Mouse (Mus musculus) neural tube, embryonic 11.5 days (tissue): ENCODE results near the gene Slc12a1. TPM values are rescaled to one million over a fixed set of nuclear protein-coding genes. Genes with fewer than 3 reads are reported as not detected.

Source experiments
- ATAC-seq: fragments of 200-750 bp; cut with Nextera tagmentation; 2 replicates; pipeline ENCODE4 v1.8.0; 2017; ENCODE audit warnings: moderate number of reproducible peaks, mild to moderate bottlenecking, moderate TSS enrichment, moderate library complexity; ENCODE audit not compliant: insufficient read depth, low FRiP score, low TSS enrichment
- DNase-seq: peaks from one replicate; pipeline ENCODE4 v3.0.0-alpha.2; 2015; ENCODE audit warnings: low spot score
- H3K27ac ChIP-seq: fragments of 300-500 bp; sonication (generic); 2 replicates; pipeline ENCODE4 v1.5.1; 2014; ENCODE audit warnings: low read depth, mild to moderate bottlenecking, low read length
- H3K27me3 ChIP-seq: fragments of 300-500 bp; sonication (generic); 2 replicates; pipeline ENCODE4 v1.6.1; 2014; ENCODE audit warnings: mild to moderate bottlenecking, low read length, mixed read lengths; ENCODE audit not compliant: control insufficient read depth, insufficient read depth
- H3K36me3 ChIP-seq: fragments of 300-500 bp; sonication (generic); 2 replicates; pipeline ENCODE4 v1.6.1; 2014; ENCODE audit warnings: mild to moderate bottlenecking, low read length, moderate library complexity, mixed read lengths; ENCODE audit not compliant: control insufficient read depth, insufficient read depth
- H3K4me1 ChIP-seq: fragments of 300-500 bp; sonication (generic); 2 replicates; pipeline ENCODE4 v1.6.1; 2014; ENCODE audit warnings: low read length, mixed read lengths; ENCODE audit not compliant: control insufficient read depth, insufficient read depth
- H3K4me2 ChIP-seq: fragments of 300-500 bp; sonication (generic); 2 replicates; pipeline ENCODE4 v1.6.1; 2014; ENCODE audit warnings: low read depth, mild to moderate bottlenecking, moderate library complexity
- H3K4me3 ChIP-seq: fragments of 300-500 bp; sonication (generic); 2 replicates; pipeline ENCODE4 v1.5.1; 2014; ENCODE audit warnings: low read depth, low read length
- H3K9ac ChIP-seq: fragments of 300-500 bp; sonication (generic); 2 replicates; pipeline ENCODE4 v1.6.1; 2014; ENCODE audit warnings: mild to moderate bottlenecking, low read length
- H3K9me3 ChIP-seq: fragments of 300-500 bp; sonication (generic); 2 replicates; pipeline ENCODE4 v1.6.1; 2016; ENCODE audit warnings: low read length; ENCODE audit not compliant: control insufficient read depth
- WGBS: fragments of 180-500 bp; shearing (Covaris S2); extraction: QIAGEN DNeasy Blood & Tissue Kit; methylation state at CpG from one replicate; pipeline ENCODE4 v1.1.7; 2014; 5-methylcytosine and 5-hydroxymethylcytosine counted together
- polyA plus RNA-seq: library from polyadenylated mRNA; unstranded; fragments of >200 nt; fragmentation: Nextera tagmentation; extraction: Ambion mirVana; gene quantifications from 2 replicates; pipeline ENCODE4 v1.2.1, GENCODE M21; 2014

Gene Slc12a1
- polyA plus RNA-seq, 1 experiment from 2014 or later, result 0.07 TPM

DNA sequence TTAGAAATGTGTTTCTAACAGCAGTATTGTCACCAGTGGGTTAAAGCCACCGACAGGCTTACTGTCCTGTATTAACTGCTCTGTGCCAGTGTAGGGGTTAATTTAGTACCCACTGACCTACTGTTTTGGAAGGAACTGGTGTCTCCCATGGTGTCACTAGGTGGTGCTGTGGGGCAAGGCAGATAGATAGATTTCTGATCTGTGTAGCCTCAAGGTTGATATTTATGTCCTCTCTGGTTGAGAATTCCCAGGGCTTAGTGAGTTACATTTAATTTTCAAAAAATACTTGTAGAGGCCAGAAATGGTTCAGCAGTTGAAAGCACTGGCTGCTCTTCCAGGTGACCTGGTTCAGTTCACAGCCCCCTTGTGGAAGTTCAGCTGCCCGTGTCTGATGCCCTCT, 100.0 kb downstream of the Slc12a1 start:
- WGBS, result 63% methylated on average over 2 of the region's 2 CpGs
- H3K4me3 ChIP-seq, result no peak overlapping the region
- no peak overlapping the region for H3K9ac ChIP-seq
- peaks cover 8% of the 10 kb centered on the region; the same call in 1 of the 2 replicates for H3K4me1 ChIP-seq
- H3K27me3 ChIP-seq, result no peaks in the 10 kb centered on the region
- no peak overlapping the region for H3K27ac ChIP-seq
- DNase-seq (peak; percentile 53), ATAC-seq (no peak)
- peaks cover 10% of the 10 kb centered on the region for H3K36me3 ChIP-seq
- no peak overlapping the region for H3K4me2 ChIP-seq
- no peaks in the 10 kb centered on the region for H3K9me3 ChIP-seq

DNA sequence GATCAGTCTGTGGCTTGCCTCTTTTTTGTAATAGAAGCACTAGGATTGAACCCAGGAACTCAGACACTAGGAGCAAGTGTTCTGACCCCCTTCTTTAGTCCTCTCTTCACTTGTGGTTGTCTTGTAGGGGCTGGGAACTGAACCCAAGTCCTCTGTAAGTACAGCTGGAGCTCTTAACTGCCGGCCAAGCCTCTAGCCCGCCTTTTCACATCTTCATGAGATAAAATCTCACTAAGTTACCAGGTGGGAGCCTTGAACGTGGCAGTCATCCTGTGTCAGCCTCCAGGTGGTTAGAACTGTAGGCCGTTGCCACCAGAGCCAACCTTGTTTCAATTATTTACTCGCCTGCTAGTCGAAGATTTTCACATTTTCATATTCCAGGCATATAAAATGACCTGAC, 101.4 kb downstream of the Slc12a1 start:
- DNase-seq, result no peak
- H3K9ac ChIP-seq, result no peak overlapping the region
- H3K27me3 ChIP-seq, result no peaks in the 10 kb centered on the region
- H3K4me2 ChIP-seq, result no peak overlapping the region
- no peaks in the 10 kb centered on the region for H3K9me3 ChIP-seq
- no peak overlapping the region for H3K4me3 ChIP-seq
- peaks cover 15% of the 10 kb centered on the region for H3K36me3 ChIP-seq
- 95% methylated on average over 6 of the region's 6 CpGs for WGBS
- no peak for ATAC-seq
- H3K27ac ChIP-seq, result no peak overlapping the region
- H3K4me1 ChIP-seq, result peaks cover 4% of the 10 kb centered on the region; the same call in 1 of the 2 replicates

DNA sequence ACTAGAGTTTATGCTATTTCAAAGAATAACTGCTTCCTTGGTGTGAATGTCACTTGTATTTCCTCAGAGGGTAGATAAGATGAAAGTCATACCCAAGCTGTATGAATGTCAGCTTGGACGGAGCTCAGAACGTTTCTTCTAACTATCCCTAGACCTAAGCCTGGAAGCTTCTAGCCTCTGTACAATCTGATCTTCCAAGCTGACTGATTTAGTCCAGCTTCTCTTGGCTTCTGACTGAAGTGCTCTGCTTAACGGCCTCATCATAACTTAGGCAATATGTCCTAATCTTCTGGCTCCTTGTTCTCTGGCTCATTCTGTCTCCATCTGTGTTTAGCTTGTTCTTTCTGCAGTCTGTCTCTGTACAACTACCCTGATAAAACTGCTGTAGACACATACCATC, 102.3 kb downstream of the Slc12a1 start:
- H3K36me3 ChIP-seq, result peaks cover 15% of the 10 kb centered on the region
- ATAC-seq, result no peak
- no peak overlapping the region for H3K27ac ChIP-seq

DNA sequence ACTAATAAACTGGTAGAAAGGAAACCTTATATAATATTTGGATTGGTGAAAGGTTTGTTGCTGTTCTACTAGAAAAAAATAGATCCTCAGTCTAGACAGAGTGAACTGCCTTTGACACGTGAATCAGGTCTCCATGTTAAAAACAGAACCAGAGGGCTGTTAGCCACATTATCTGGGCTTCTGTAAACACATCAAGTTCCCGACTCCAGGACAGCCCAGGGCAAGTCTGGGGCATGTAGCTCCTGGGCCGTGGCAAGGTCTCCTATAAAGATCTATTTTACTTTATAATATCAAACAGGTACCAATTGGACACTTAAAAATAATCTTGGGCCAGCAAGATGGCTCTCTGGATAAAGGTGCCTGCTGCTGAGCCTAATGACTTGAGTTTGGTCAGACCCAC, 103.6 kb downstream of the Slc12a1 start:
- Histone ChIP-seq H3K36me3 (peaks cover 13% of the 10 kb centered on the region), H3K4me3 (no peak overlapping the region), H3K9ac (no peak overlapping the region), H3K9me3 (no peaks in the 10 kb centered on the region), H3K4me2 (no peak overlapping the region), H3K27ac (no peak overlapping the region), H3K27me3 (no peaks in the 10 kb centered on the region), H3K4me1 (no peaks in the 10 kb centered on the region)
- DNase-seq (no peak), ATAC-seq (no peak)
- WGBS, result 78% methylated on average over 3 of the region's 3 CpGs

More for the DNA sequence above, 102.3 kb downstream of the Slc12a1 start:
- Histone ChIP-seq H3K9ac (no peak overlapping the region), H3K27me3 (no peaks in the 10 kb centered on the region), H3K4me2 (no peak overlapping the region), H3K4me1 (no peaks in the 10 kb centered on the region), H3K4me3 (no peak overlapping the region), H3K9me3 (no peaks in the 10 kb centered on the region)
- 91% methylated on average over 3 of the region's 3 CpGs for WGBS
- DNase-seq, result no peak

DNA sequence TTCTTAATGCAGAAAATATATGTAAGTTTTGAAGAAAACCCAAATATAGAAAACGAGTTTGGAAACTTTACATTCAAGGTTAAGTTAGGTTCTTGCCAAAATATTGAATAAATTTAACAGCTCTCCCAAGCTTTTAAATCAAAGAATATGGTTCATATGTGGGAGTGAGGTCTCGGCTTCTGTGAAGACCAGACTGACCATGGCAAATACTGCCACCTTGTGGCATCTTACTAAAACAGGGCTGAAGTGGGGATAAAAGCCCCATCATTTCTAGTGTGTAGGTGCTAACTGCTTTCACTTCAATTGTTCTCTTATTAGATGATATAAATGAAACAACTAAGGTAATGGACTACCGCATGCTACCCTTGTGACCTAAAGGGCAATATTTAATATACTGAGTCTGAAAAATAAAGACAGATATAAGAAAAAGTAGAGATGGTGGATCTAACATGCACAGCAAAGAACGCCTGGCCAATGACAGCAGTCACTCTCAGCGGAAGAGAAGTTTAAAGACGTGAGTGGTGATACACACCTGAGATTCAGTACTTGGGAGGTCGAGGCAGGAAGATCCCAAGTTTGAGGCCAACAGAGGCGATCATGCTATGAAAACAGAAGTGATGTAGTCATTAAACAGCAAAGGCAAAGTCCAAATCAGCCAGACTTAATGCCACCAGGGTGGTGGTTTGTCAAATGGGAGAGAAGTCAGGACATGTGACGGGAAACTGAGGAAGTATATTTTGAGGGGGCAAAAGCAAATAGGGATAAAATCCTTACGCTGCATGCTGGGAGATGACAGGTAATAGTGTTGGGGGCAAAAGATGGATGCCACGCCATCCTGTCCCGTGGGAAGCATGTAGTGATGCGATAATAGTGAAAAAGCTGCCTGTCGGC, 107.2 kb downstream of the Slc12a1 start:
- Histone ChIP-seq H3K4me2 (no peak overlapping the region), H3K9me3 (no peaks in the 10 kb centered on the region), H3K4me1 (no peaks in the 10 kb centered on the region), H3K9ac (no peak overlapping the region), H3K4me3 (no peak overlapping the region), H3K36me3 (peaks cover 11% of the 10 kb centered on the region), H3K27ac (no peak overlapping the region), H3K27me3 (no peaks in the 10 kb centered on the region)
- DNase-seq, result no peak
- 88% methylated on average over 14 of the region's 14 CpGs for WGBS
- no peak for ATAC-seq

DNA sequence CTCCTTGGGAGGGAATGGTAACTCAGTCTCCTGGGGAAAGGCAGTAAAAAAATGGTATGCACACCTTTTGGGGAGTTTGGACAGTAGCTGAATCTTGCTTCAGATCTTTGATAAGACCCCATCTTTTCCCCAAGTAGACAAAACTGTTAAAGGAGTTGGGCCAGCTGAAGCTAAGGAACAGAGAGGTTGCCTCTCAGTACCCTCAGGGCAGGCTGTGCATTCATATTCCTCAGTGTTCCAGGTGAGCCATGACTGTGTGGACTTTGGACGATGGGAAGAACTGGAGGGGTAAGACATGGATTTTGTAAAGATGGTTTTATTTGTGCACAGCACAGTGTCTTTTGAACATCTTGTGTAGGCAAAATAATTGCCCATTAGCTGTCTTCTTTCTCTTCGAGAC, 108.0 kb downstream of the Slc12a1 start:
- peaks cover 10% of the 10 kb centered on the region for H3K36me3 ChIP-seq
- H3K4me3 ChIP-seq, result no peak overlapping the region
- H3K4me2 ChIP-seq, result no peak overlapping the region
- no peaks in the 10 kb centered on the region for H3K4me1 ChIP-seq
- 90% methylated on average over 2 of the region's 2 CpGs for WGBS
- no peak for DNase-seq
- H3K27me3 ChIP-seq, result no peaks in the 10 kb centered on the region
- H3K27ac ChIP-seq, result no peak overlapping the region
- H3K9ac ChIP-seq, result no peak overlapping the region
- ATAC-seq, result no peak
- no peaks in the 10 kb centered on the region for H3K9me3 ChIP-seq

DNA sequence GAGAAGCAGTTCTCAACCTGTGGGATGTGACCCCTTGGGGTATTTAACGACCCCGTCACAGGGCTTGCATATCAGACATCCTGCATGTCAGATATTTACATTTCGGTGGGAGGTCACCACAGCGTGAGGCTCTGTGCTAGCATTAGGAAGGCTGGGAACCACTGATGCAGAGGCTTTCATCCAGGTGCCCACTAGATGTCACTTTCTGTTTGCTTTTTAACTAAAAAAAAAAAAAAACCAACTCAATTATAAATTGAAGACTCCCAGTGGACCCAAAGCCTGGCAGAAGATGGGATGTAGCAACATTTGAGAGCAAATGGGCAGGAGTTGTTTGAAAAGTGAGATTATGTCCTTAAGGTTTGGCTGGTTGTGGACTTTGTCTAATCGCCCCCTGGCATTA, 110.8 kb downstream of the Slc12a1 start:
- Histone ChIP-seq H3K36me3 (no peaks in the 10 kb centered on the region; the same call in 1 of the 2 replicates), H3K9ac (no peak overlapping the region), H3K4me2 (no peak overlapping the region), H3K27ac (no peak overlapping the region), H3K4me1 (no peaks in the 10 kb centered on the region), H3K9me3 (no peaks in the 10 kb centered on the region; the same call in 1 of the 2 replicates), H3K27me3 (no peaks in the 10 kb centered on the region), H3K4me3 (no peak overlapping the region)
- 23% methylated on average over 5 of the region's 5 CpGs for WGBS
- ATAC-seq, result no peak
- peak; percentile 41 for DNase-seq

DNA sequence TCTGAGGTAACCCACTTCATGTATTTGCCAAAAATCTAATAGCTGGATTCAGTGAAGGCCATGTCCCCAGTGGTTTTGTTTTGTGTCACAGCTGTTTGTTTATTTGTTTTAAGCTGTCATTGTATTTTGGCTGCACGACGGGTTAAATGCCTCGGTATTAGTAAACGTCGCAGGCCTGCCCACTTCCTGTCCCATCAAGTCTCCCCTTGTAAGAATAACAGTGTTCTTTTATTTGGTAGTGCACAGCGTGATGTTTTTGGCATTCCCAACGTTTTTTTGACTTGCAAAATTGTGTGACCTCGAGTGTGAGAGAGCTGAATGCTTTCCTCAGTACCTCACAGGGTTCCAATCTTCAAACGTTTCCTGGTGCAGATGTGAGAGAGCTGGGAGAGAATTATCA, 111.4 kb downstream of the Slc12a1 start:
- no peak for ATAC-seq
- no peak overlapping the region for H3K27ac ChIP-seq
- 24% methylated on average over 9 of the region's 9 CpGs for WGBS

DNA sequence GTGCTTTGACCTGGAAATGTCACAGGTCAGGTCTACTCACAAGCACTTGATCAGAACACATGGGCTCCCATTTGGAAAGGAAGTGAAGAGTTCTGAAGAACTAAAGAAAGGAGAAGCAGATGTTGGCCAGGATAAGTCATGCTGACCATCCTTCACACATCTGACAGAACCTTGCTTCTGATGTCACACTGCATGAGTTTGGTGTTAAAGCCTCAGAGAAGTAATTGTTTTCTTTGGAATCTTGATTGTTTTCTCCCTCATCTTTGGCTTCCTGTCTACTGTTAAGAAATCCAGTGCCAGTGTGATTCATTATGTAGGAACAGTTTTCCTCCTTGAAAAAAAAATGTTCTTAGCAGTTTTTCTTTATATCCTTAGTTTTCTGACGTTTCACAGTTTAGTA, 116.6 kb downstream of the Slc12a1 start:
- Histone ChIP-seq H3K36me3 (no peaks in the 10 kb centered on the region), H3K9me3 (no peaks in the 10 kb centered on the region; the same call in 1 of the 2 replicates), H3K27ac (no peak overlapping the region), H3K9ac (no peak overlapping the region), H3K4me1 (no peaks in the 10 kb centered on the region), H3K4me3 (no peak overlapping the region), H3K4me2 (no peak overlapping the region), H3K27me3 (no peaks in the 10 kb centered on the region)
- ATAC-seq (no peak), DNase-seq (no peak)
- 65% methylated on average over 1 of the region's 1 CpGs for WGBS

More for the DNA sequence above, 111.4 kb downstream of the Slc12a1 start:
- no peak overlapping the region for H3K9ac ChIP-seq
- H3K4me3 ChIP-seq, result no peak overlapping the region
- no peak for DNase-seq
- H3K27me3 ChIP-seq, result no peaks in the 10 kb centered on the region
- H3K4me1 ChIP-seq, result no peaks in the 10 kb centered on the region
- no peaks in the 10 kb centered on the region for H3K36me3 ChIP-seq
- no peak overlapping the region for H3K4me2 ChIP-seq
- H3K9me3 ChIP-seq, result no peaks in the 10 kb centered on the region; the same call in 1 of the 2 replicates
